ENCODE assay signal across 15 mouse cellular contexts in genomic region chr12:32055797-32056196, GRCm38 (mm10).
"Had no signal": no experiment of that assay in that cellular context is flagged by ENCODE, and none has a peak within 500 bp of the region (broad histone marks: within the 10 kb centered on the region; RNA-seq: fewer than 3 reads in every experiment).

No protein-coding gene starts in this region.

- H3K4me2 ChIP-seq: midbrain, embryonic 12.5 days; neural tube, embryonic 12.5 days had no signal

- H3K36me3 ChIP-seq: neural tube, embryonic 12.5 days had no signal

- H3K9ac ChIP-seq: midbrain, embryonic 12.5 days; neural tube, embryonic 12.5 days had no signal

- DNase-seq: kidney, adult 8-10 months; kidney, postnatal 25 days; lung, adult 2 months; lung, postnatal 36 days; retina, postnatal 1 day; right cerebral cortex, postnatal 4 days; spleen, adult 18-20 months; thymus, adult 18-20 months; thymus, postnatal 14 days had no signal

- H3K27ac ChIP-seq: left cerebral cortex, adult 2 months; limb, embryonic 10.5 days; midbrain, embryonic 12.5 days; neural tube, embryonic 12.5 days had no signal

- H3K9me3 ChIP-seq: limb, embryonic 10.5 days; midbrain, embryonic 12.5 days; neural tube, embryonic 12.5 days had no signal

- H3K4me3 ChIP-seq: left cerebral cortex, adult 2 months; limb, embryonic 10.5 days; midbrain, embryonic 12.5 days; neural tube, embryonic 12.5 days had no signal

- ATAC-seq: intestine, postnatal 0 days; lung, postnatal 0 days had no signal

- H3K27me3 ChIP-seq: midbrain, embryonic 12.5 days; neural tube, embryonic 12.5 days had no signal
